Mouse (Mus musculus) frontal cortex, adult 2 months (tissue): ENCODE data around the gene Tnf. TPM values are rescaled to one million over a fixed set of nuclear protein-coding genes. Genes with fewer than 3 reads are reported as not detected.
A peak's percentile ranks its signal among the peaks of the same experiment; 100 is the strongest.

ENCODE experiments used
- DNase-seq, 2 experiments: peaks; one replicate each; pipeline ENCODE4 v3.0.0; 2022; ENCODE audit warnings: low spot score in 1 of 2; ENCODE audit errors: extremely low spot score in 1 of 2
- polyA plus RNA-seq: library from polyadenylated mRNA; depleted of rRNA; stranded (reverse); fragments of >200 nt; gene quantifications from 2 replicates; pipeline ENCODE4 v1.2.3, GENCODE M21; 2012; rRNA removed

The Tnf gene
- 0.11 and 0.14 TPM in 2 replicates for polyA plus RNA-seq

DNA sequence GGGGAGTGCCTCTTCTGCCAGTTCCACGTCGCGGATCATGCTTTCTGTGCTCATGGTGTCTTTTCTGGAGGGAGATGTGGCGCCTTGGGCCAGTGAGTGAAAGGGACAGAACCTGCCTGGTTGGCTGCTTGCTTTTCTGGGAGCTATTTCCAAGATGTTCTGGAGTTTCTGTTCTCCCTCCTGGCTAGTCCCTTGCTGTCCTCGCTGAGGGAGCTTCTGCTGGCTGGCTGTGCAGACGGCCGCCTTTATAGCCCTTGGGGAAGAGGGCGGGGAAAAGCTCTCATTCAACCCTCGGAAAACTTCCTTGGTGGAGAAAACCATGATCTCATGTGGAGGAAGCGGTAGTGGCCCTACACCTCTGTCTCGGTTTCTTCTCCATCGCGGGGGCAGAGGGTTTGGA lies at the start of gene Tnf:
Gene Tnf (minus strand): TSS at position 221 of the 400 bp plus-strand sequence.
- no peak for DNase-seq

- no peak for DNase-seq
These were observed 49.4 kb upstream of the Tnf start for GRCm38 (mm10) chr17:35251162-35251719.

DNA sequence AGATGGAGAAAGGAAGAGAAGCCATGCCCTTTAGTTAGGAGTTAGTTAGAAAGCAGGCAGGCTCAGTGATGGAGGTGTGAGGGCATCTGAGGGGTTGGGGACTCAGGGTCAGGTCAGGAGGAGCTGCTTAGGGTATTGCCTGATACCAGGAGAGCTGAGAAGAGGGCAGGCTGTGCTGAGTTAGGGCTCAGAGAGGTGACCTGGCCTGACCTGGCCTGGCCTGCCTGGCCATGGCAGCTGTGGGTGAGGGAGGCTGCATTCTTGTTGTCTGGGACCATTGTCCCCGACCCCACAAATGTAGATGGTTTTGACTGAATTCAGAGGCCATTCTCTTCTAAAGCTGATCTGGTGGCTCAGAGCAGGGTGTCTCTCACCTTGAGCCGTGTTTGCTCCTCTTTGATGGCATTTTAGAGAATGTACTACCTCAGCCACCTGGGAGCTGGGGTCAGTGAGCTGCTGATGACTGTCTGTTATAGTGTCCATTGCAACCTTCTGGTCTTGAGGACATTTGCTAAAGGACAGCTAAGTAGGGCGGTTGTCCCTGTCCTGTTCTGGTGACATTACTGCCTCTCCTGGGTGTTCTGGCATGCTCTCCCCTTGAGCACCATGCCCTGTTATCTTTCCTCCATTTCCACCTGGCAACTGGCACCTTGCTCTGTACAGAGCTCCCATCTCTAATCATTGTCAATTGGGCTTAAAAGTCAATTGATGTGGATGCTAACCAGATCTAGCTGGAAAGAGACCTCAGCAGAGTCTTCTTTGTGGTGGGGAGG lies 48.7 kb upstream of the Tnf start:
- DNase-seq = no peak

- no peak for DNase-seq
These were observed 47.8 kb upstream of the Tnf start for GRCm38 (mm10) chr17:35249451-35250197.

GRCm38 (mm10) chr17:35248986-35249385 lies 47.2 kb upstream of the Tnf start:
- no peak for DNase-seq

DNA sequence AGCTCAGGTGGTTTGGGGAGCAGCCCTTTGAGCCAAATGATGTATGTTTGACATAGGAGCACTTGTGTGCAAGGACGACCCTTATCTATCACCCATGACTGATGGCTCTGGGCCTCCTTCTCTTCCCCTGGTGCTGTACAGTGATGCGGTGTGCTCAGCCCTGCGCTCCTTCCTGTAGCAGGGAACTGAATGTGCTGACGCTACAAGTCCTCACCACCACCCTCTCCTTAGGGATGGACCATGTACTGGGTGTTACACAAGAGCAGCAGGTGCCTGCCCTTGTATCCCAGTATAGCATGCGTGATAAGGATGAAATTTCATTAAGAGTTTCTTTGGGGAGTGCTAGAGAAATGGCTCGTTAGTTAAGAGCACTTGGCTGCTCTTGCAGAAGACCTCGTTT lies 45.3 kb upstream of the Tnf start:
- no peak for DNase-seq

- DNase-seq = peak in 1 of 2 experiments; percentile 53
These were observed 44.2 kb upstream of the Tnf start for GRCm38 (mm10) chr17:35245731-35246623.

DNA sequence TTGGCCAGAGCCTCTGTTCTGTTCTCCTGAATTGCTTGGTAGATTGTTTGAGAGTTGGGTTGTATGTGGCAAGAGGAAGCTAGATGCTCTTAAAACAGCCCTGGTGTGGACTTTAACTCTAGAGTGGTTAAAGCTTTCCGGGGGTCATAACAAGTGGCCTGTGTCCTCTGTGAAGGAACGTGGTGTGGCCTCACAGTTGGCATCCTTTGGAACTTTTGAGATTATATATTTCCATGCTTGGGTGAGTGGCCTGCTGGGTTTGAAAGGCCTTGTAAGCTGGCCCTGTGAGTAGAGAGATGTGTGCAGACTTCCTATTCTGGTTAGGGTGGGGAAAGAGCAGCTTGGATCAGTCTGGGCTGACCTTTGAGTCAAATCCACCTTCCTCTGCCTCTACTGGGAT lies 43.2 kb upstream of the Tnf start:
- DNase-seq = no peak

DNA sequence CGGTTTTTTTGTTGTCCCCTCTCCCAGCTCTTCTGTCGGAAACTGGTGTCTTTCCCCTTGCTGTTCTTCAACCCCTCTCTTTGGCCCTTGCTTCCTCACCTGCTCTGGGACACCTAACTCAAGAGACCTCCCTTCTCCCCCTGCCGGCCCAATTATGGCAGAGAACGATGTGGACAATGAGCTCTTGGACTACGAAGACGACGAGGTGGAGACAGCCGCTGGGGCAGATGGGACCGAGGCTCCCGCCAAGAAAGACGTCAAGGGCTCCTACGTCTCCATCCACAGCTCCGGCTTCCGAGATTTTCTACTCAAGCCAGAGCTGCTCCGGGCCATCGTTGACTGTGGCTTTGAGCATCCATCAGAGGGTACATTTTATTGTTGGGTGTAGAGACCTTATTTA lies 41.3 kb upstream of the Tnf start:
- DNase-seq = peak in 1 of 2 experiments; percentile 59

DNA sequence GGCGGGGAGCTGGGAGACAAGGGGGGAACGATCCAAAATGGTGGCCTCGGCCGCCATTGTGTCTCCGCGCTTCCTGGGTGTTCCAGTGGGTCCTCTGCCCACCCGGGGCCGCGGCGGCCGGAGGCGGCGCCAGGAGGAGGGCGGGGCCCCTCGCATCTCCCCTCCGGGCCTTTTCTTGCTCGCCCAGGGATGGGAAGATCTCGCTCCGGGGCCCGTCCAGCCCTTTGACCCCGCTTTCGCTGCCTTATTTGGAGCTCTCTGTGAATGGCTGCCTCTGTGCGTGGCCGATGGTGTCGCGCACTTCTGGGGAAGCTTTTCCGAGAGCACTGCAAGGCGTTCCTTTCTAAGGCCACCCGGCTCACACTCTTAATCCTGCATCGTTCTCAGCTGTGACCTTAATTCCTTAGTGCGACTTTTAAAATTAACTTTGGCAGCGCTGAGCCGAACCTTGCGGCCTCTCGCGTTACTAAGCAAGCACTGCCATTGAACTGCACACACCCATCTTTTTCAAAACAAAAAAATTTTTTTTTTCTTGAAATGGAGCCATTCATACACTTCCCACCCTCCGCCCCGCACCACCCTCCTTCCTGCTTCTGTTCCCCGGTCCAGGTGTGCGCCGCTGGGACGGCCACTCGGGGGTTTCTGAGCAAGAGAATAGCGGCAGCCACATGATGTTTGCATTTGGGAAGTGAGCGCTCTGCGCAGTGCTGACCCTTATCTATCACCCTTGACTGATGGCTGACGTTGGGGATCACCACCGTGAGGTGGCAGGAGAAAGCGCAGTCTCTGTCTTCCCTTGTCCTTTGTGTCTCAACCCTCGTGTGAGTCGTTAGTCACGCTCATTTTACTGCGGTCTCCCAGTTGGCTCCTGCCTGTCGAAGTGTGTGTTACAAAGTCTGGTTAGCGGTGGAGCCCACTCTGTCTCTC lies 40.5 kb upstream of the Tnf start:
- peak in 1 of 2 experiments; percentile 65 for DNase-seq

GRCm38 (mm10) chr17:35241305-35242014 lies 39.7 kb upstream of the Tnf start, which contains the start of gene Ddx39b:
Gene Ddx39b, plus strand, starts transcription at chr17:35241746.
- DNase-seq = peak; percentile 95 to 96

DNA sequence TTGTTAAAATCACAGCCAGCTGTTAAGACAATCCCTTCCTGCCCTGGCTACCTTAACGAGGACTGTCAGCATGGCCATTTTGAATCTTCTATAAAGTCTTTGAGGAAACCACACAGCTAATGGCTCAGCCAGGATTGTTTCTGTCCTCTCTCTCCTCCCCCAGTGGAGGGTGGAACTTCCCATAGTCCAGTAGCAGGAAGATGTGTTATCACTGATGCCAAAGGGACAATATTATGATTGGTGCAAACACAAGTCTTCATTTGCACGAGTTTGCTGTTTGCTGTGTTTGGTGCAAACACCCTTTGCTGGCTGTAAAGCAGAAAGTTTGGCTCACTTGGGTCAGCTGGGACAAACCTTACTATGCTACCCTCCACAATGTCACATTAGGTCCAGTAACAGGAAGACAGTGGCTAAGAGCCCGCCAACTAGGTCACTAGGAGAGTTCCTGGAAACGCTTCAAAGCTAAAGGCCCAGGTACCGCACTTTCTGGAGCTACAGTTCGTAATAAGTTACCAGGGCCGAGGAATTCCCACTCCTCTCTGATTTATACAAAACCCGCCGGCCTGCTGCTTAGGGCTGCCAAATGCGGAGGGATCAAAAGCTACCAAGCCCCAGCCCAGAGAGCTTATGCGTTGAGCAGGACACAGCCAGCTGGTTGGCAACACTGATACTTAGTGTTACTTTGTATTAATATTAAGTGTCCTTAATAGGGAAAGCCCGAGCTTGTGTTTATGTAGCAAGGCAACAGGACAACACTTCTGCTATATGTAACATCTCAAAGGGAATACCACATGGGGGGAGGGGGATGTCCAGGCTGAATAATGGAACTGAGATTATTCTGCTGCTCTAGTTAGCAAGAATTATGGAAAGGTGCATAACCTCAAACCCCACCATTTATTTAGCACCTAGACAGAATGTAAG lies 38.8 kb upstream of the Tnf start:
- DNase-seq = no peak

- DNase-seq = peak in 1 of 2 experiments; percentile 38
These were observed 37.9 kb upstream of the Tnf start for GRCm38 (mm10) chr17:35239700-35240099.

- DNase-seq = no peak
These were observed 35.7 kb upstream of the Tnf start for GRCm38 (mm10) chr17:35237504-35237903.

DNA sequence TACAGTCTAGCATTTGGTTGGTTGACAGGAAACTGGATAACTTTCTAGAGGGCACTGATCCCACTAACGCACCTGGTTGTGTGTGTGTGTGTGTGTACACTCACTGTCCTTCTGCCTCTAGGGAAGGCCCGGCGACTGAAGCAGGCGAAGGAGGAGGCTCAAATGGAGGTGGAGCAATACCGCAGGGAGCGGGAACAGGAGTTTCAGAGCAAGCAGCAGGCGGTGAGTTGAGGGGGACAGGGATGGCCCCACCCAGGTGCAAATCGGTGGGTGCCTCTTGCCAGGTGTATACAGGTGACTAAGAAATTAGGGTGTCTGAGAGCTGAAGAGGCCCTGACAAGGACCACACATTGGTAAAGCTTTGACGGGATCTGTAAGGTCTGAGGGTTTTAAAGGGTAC lies 35.2 kb upstream of the Tnf start:
- peak in 1 of 2 experiments; percentile 51 for DNase-seq

DNA sequence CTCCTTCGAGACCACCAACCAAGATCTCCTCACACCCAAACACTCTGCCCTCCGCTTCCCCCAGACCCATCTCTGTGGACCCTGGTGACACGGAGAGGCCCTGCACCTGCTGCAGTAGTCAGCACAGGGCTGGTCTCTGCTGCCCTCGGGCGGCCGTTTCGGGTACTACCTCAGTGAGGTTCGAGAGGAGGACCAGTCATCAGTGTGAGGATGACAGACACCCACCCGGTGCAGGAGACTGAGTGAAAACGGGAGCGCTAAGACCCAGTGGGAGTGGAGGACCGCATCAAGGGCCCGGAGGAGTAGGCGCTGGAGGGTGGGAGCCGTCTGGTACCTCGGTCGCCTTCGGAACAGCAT lies 34.6 kb upstream of the Tnf start:
- DNase-seq = peak; percentile 97 to 100

GRCm38 (mm10) chr17:35235614-35236389 lies 34.0 kb upstream of the Tnf start, which contains the start of gene Nfkbil1:
Gene Nfkbil1, minus strand, starts transcription at chr17:35235792.
- DNase-seq = peak; percentile 91 to 95
